Mouse (Mus musculus) testis, adult 2 months (tissue): ENCODE measurements around the gene Gm20532. TPM values are rescaled to one million over a fixed set of nuclear protein-coding genes. Genes with fewer than 3 reads are reported as not detected.
A peak's percentile ranks its signal among the peaks of the same experiment; 100 is the strongest.

Experiments
- H3K27ac ChIP-seq: fragments of 200-500 bp; 2 replicates; pipeline ENCODE4 v1.5.1; 2012; ENCODE audit warnings: low read depth, low read length; ENCODE audit not compliant: control insufficient read depth, insufficient read depth
- H3K27me3 ChIP-seq: fragments of 200-500 bp; 2 replicates; pipeline ENCODE4 v1.6.1; 2012; ENCODE audit warnings: mild to moderate bottlenecking, low read length, moderate library complexity; ENCODE audit not compliant: control insufficient read depth, insufficient read depth
- H3K36me3 ChIP-seq: fragments of 200-500 bp; 2 replicates; pipeline ENCODE4 v1.6.1; 2012; ENCODE audit warnings: mild to moderate bottlenecking, low read length; ENCODE audit not compliant: control insufficient read depth, insufficient read depth
- H3K4me1 ChIP-seq: fragments of 200-500 bp; 2 replicates; pipeline ENCODE4 v1.6.1; 2012; ENCODE audit warnings: low read length; ENCODE audit not compliant: control insufficient read depth, insufficient read depth
- H3K4me3 ChIP-seq: fragments of 200-500 bp; 2 replicates; pipeline ENCODE4 v1.5.1; 2012; ENCODE audit warnings: low read depth, mild to moderate bottlenecking, low read length, moderate library complexity, mixed read lengths; ENCODE audit not compliant: control insufficient read depth
- CTCF ChIP-seq: fragments of 200-500 bp; IDR thresholded peaks from 2 replicates; pipeline ENCODE4 v1.5.1; 2012; ENCODE audit warnings: low read depth, mild to moderate bottlenecking, inconsistent platforms, low read length, moderate library complexity; ENCODE audit not compliant: control insufficient read depth, insufficient read depth, insufficient replicate concordance
- POLR2A ChIP-seq: fragments of 200-500 bp; IDR thresholded peaks from 2 replicates; pipeline ENCODE4 v1.6.1; 2012; ENCODE audit warnings: low read depth, mild to moderate bottlenecking, inconsistent platforms, low read length, moderate library complexity; ENCODE audit not compliant: control insufficient read depth
- polyA plus RNA-seq: library from polyadenylated mRNA; depleted of rRNA; stranded (reverse); fragments of >200 nt; gene quantifications from 2 replicates; pipeline ENCODE4 v1.2.3, GENCODE M21; 2012

Gene Gm20532
- polyA plus RNA-seq, 1 experiment = not detected

GRCm38 (mm10) chr2:26622984-26623383 lies 36.5 kb downstream of the Gm20532 start:
- no peaks in the 10 kb centered on the region for H3K36me3 ChIP-seq
- no peak overlapping the region for H3K27ac ChIP-seq
- no peaks in the 10 kb centered on the region for H3K27me3 ChIP-seq
- no peak overlapping the region for H3K4me3 ChIP-seq
- no peaks in the 10 kb centered on the region; the same call in 1 of the 2 replicates for H3K4me1 ChIP-seq
- TF ChIP-seq CTCF (no peak), POLR2A (no peak)

- Histone ChIP-seq H3K36me3 (no peaks in the 10 kb centered on the region), H3K27me3 (no peaks in the 10 kb centered on the region), H3K4me1 (peaks cover 19% of the 10 kb centered on the region), H3K4me3 (no peak overlapping the region), H3K27ac (no peak overlapping the region)
- TF ChIP-seq CTCF (no peak), POLR2A (no peak)
These were observed 39.0 kb downstream of the Gm20532 start for GRCm38 (mm10) chr2:26625419-26625818.

GRCm38 (mm10) chr2:26626081-26626480 lies 39.6 kb downstream of the Gm20532 start:
- Histone ChIP-seq H3K36me3 (no peaks in the 10 kb centered on the region), H3K4me3 (no peak overlapping the region), H3K4me1 (peaks cover 19% of the 10 kb centered on the region), H3K27ac (no peak overlapping the region), H3K27me3 (no peaks in the 10 kb centered on the region)
- TF ChIP-seq POLR2A (no peak), CTCF (no peak)

GRCm38 (mm10) chr2:26627921-26628739 lies 41.7 kb downstream of the Gm20532 start, which contains the start of gene Fam69b:
Fam69b (plus strand) TSS chr2:26628457.
- peaks cover 19% of the 10 kb centered on the region for H3K4me1 ChIP-seq
- H3K4me3 ChIP-seq = peak within 1 kb of the TSS; percentile 77
- no peaks in the 10 kb centered on the region for H3K36me3 ChIP-seq
- TF ChIP-seq POLR2A = 0 out of 2 replicates have a peak, but pooled peaks have one; percentile 34
- TF ChIP-seq CTCF = no peak
- peak within 1 kb of the TSS; percentile 63 for H3K27ac ChIP-seq
- H3K27me3 ChIP-seq = no peaks in the 10 kb centered on the region

- H3K4me1 ChIP-seq = peaks cover 19% of the 10 kb centered on the region
- no peaks in the 10 kb centered on the region for H3K36me3 ChIP-seq
- no peak for TF ChIP-seq POLR2A
- TF ChIP-seq CTCF = no peak; the same call in 1 of the 2 replicates
- peak overlapping the region; percentile 63; the same call in 1 of the 2 replicates for H3K27ac ChIP-seq
- H3K4me3 ChIP-seq = peak overlapping the region; percentile 77
- no peaks in the 10 kb centered on the region for H3K27me3 ChIP-seq
These were observed 42.5 kb downstream of the Gm20532 start for GRCm38 (mm10) chr2:26628792-26629437.

GRCm38 (mm10) chr2:26632541-26633395 lies 46.3 kb downstream of the Gm20532 start:
- H3K27me3 ChIP-seq = no peaks in the 10 kb centered on the region
- H3K36me3 ChIP-seq = no peaks in the 10 kb centered on the region; the same call in 1 of the 2 replicates
- no peak overlapping the region for H3K4me3 ChIP-seq
- peaks cover 19% of the 10 kb centered on the region for H3K4me1 ChIP-seq
- no peak overlapping the region for H3K27ac ChIP-seq
- TF ChIP-seq CTCF (no peak), POLR2A (no peak)
